Mouse (Mus musculus) embryo, embryonic 11 days (tissue): ENCODE data around the gene Sept6.

Experiments
- DNase-seq: peaks from one replicate; pipeline ENCODE4 v3.0.0-alpha.2; 2015

The Sept6 gene

GRCm38 (mm10) chrX:36969501-36969900, 22.1 kb downstream of the Sept6 start:
- no peak for DNase-seq

GRCm38 (mm10) chrX:36956674-36957073, 34.9 kb downstream of the Sept6 start:
- no peak for DNase-seq

GRCm38 (mm10) chrX:36941106-36941505, 50.5 kb downstream of the Sept6 start:
- DNase-seq, result no peak

- no peak for DNase-seq
These were observed 51.7 kb downstream of the Sept6 start for GRCm38 (mm10) chrX:36939806-36940413.

- no peak for DNase-seq
These were observed 56.1 kb downstream of the Sept6 start for GRCm38 (mm10) chrX:36935326-36935966.

GRCm38 (mm10) chrX:36930574-36930973, 61.0 kb downstream of the Sept6 start:
- DNase-seq, result no peak

- no peak for DNase-seq
These were observed 61.9 kb downstream of the Sept6 start for GRCm38 (mm10) chrX:36929694-36930093.

GRCm38 (mm10) chrX:36928791-36929190, 62.8 kb downstream of the Sept6 start:
- DNase-seq, result no peak

GRCm38 (mm10) chrX:36921346-36921745, 70.2 kb downstream of the Sept6 start:
- DNase-seq, result no peak

GRCm38 (mm10) chrX:36917749-36918148, 73.8 kb downstream of the Sept6 start:
- DNase-seq, result no peak

- DNase-seq, result peak; percentile 62
These were observed 80.3 kb downstream of the Sept6 start for GRCm38 (mm10) chrX:36911343-36911742.

- peak; percentile 19 for DNase-seq
These were observed 85.1 kb downstream of the Sept6 start for GRCm38 (mm10) chrX:36906539-36906938.

GRCm38 (mm10) chrX:36903115-36903768, 88.4 kb downstream of the Sept6 start:
- DNase-seq, result peak; percentile 93

GRCm38 (mm10) chrX:36902321-36903114, 89.1 kb downstream of the Sept6 start, which contains the start of gene Nkrf:
Gene Nkrf, minus strand, starts transcription at chrX:36902899.
- DNase-seq, result peak; percentile 36

GRCm38 (mm10) chrX:36901655-36902054, 89.9 kb downstream of the Sept6 start:
- DNase-seq, result no peak

- DNase-seq, result peak; percentile 5
These were observed 92.7 kb downstream of the Sept6 start for GRCm38 (mm10) chrX:36898931-36899330.

GRCm38 (mm10) chrX:36884719-36885118, 106.9 kb downstream of the Sept6 start:
- no peak for DNase-seq

- DNase-seq, result peak; percentile 29
These were observed 116.9 kb downstream of the Sept6 start for GRCm38 (mm10) chrX:36874704-36875128.

- peak; percentile 91 for DNase-seq
These were observed 117.4 kb downstream of the Sept6 start for GRCm38 (mm10) chrX:36874178-36874696.

- DNase-seq, result no peak
These were observed 117.8 kb downstream of the Sept6 start, which contains the start of the genes Ube2a and C330007P06Rik for GRCm38 (mm10) chrX:36873765-36874164. Gene Ube2a, plus strand, starts transcription at chrX:36873900. Gene C330007P06Rik, minus strand, starts transcription at chrX:36874111.

- DNase-seq, result no peak
These were observed 121.2 kb downstream of the Sept6 start for GRCm38 (mm10) chrX:36870372-36870771.

- no peak for DNase-seq
These were observed 126.8 kb downstream of the Sept6 start for GRCm38 (mm10) chrX:36864609-36865328.
